Mouse (Mus musculus): Measurements from ENCODE around the gene Hmga1b. TPM values are rescaled to one million over a fixed set of nuclear protein-coding genes. Genes with fewer than 3 reads are reported as not detected.
A peak's percentile ranks its signal among the peaks of the same experiment; 100 is the strongest.
"Not testable (repeated sequence)": the region's sequence is repeated elsewhere in the genome, so short reads cannot be mapped to it uniquely, and the experiment has no call there.

Gene Hmga1b
- polyA plus RNA-seq, 1 experiment from 2014 or later, result 5.4 TPM

GRCm38 (mm10) chr11:120785145-120785544 is 22.6 kb downstream of the Hmga1b start:
- no peak overlapping the region for H3K27ac ChIP-seq (ENCODE audit: low read length)
- H3K27me3 ChIP-seq (ENCODE audit: control insufficient read depth, insufficient read depth, low read length), result no peaks in the 10 kb centered on the region
- ATAC-seq (ENCODE audit: insufficient number of reproducible peaks, insufficient read depth, low FRiP score, low read depth), result no peak
- peaks cover 39% of the 10 kb centered on the region for H3K36me3 ChIP-seq (ENCODE audit: control insufficient read depth, insufficient read depth, low read length)
- H3K9me3 ChIP-seq (ENCODE audit: control insufficient read depth, low read depth, low read length), result no peaks in the 10 kb centered on the region
- peak overlapping the region; percentile 93 for H3K4me2 ChIP-seq (replicated peaks; ENCODE audit: low read depth, low read length)
- peak overlapping the region; percentile 85 for H3K4me3 ChIP-seq (ENCODE audit: low read depth, low read length)
- WGBS, result 35% methylated on average over 9 of the region's 9 CpGs
- H3K9ac ChIP-seq (replicated peaks; ENCODE audit: low read depth, low read length), result peak overlapping the region; percentile 88
- H3K4me1 ChIP-seq (ENCODE audit: control insufficient read depth, insufficient read depth, low read length), result peaks cover 7% of the 10 kb centered on the region; the same call in 1 of the 2 replicates

- H3K4me2 ChIP-seq (replicated peaks; ENCODE audit: low read depth, low read length); H3K4me3 ChIP-seq (ENCODE audit: low read depth, low read length); H3K27ac ChIP-seq (ENCODE audit: low read length); ATAC-seq (ENCODE audit: insufficient number of reproducible peaks, insufficient read depth, low FRiP score, low read depth); H3K9me3 ChIP-seq (ENCODE audit: control insufficient read depth, low read depth, low read length); H3K4me1 ChIP-seq (ENCODE audit: control insufficient read depth, insufficient read depth, low read length); H3K9ac ChIP-seq (replicated peaks; ENCODE audit: low read depth, low read length); H3K27me3 ChIP-seq (ENCODE audit: control insufficient read depth, insufficient read depth, low read length): not testable (repeated sequence)
- H3K36me3 ChIP-seq (ENCODE audit: control insufficient read depth, insufficient read depth, low read length), result peaks cover 67% of the 10 kb centered on the region
- WGBS, result 89% methylated on average over 9 of the region's 10 CpGs
Observed at GRCm38 (mm10) chr11:120788460-120788859, 25.9 kb downstream of the Hmga1b start.

GRCm38 (mm10) chr11:120789355-120789754 is 26.8 kb downstream of the Hmga1b start:
- Histone ChIP-seq H3K36me3 (ENCODE audit: control insufficient read depth, insufficient read depth, low read length) (peaks cover 71% of the 10 kb centered on the region), H3K4me2 (replicated peaks; ENCODE audit: low read depth, low read length) (no peak overlapping the region), H3K9me3 (ENCODE audit: control insufficient read depth, low read depth, low read length) (no peaks in the 10 kb centered on the region), H3K9ac (replicated peaks; ENCODE audit: low read depth, low read length) (no peak overlapping the region), H3K4me1 (ENCODE audit: control insufficient read depth, insufficient read depth, low read length) (peaks cover 7% of the 10 kb centered on the region; the same call in 1 of the 2 replicates), H3K27ac (ENCODE audit: low read length) (no peak overlapping the region), H3K27me3 (ENCODE audit: control insufficient read depth, insufficient read depth, low read length) (no peaks in the 10 kb centered on the region), H3K4me3 (ENCODE audit: low read depth, low read length) (no peak overlapping the region)
- WGBS, result 75% methylated on average over 4 of the region's 4 CpGs
- ATAC-seq (ENCODE audit: insufficient number of reproducible peaks, insufficient read depth, low FRiP score, low read depth), result no peak

- Histone ChIP-seq H3K27me3 (ENCODE audit: control insufficient read depth, insufficient read depth, low read length) (no peaks in the 10 kb centered on the region), H3K9ac (replicated peaks; ENCODE audit: low read depth, low read length) (no peak overlapping the region), H3K9me3 (ENCODE audit: control insufficient read depth, low read depth, low read length) (no peaks in the 10 kb centered on the region), H3K4me3 (ENCODE audit: low read depth, low read length) (no peak overlapping the region), H3K36me3 (ENCODE audit: control insufficient read depth, insufficient read depth, low read length) (peaks cover 72% of the 10 kb centered on the region), H3K4me1 (ENCODE audit: control insufficient read depth, insufficient read depth, low read length) (peaks cover 10% of the 10 kb centered on the region; the same call in 1 of the 2 replicates), H3K4me2 (replicated peaks; ENCODE audit: low read depth, low read length) (no peak overlapping the region), H3K27ac (ENCODE audit: low read length) (no peak overlapping the region)
- WGBS, result 77% methylated on average over 3 of the region's 3 CpGs
- no peak for ATAC-seq (ENCODE audit: insufficient number of reproducible peaks, insufficient read depth, low FRiP score, low read depth)
Observed at GRCm38 (mm10) chr11:120789810-120790209, 27.2 kb downstream of the Hmga1b start.

- H3K27me3 ChIP-seq (ENCODE audit: control insufficient read depth, insufficient read depth, low read length), result no peaks in the 10 kb centered on the region
- H3K27ac ChIP-seq (ENCODE audit: low read length), result no peak overlapping the region
- H3K4me2 ChIP-seq (replicated peaks; ENCODE audit: low read depth, low read length), result no peak overlapping the region
- H3K4me3 ChIP-seq (ENCODE audit: low read depth, low read length), result no peak overlapping the region
- no peaks in the 10 kb centered on the region for H3K9me3 ChIP-seq (ENCODE audit: control insufficient read depth, low read depth, low read length)
- WGBS, result 96% methylated on average over 9 of the region's 9 CpGs
- peaks cover 11% of the 10 kb centered on the region for H3K4me1 ChIP-seq (ENCODE audit: control insufficient read depth, insufficient read depth, low read length)
- H3K36me3 ChIP-seq (ENCODE audit: control insufficient read depth, insufficient read depth, low read length), result peaks cover 57% of the 10 kb centered on the region
- no peak for ATAC-seq (ENCODE audit: insufficient number of reproducible peaks, insufficient read depth, low FRiP score, low read depth)
- H3K9ac ChIP-seq (replicated peaks; ENCODE audit: low read depth, low read length), result no peak overlapping the region
Observed at GRCm38 (mm10) chr11:120792652-120793051, 30.1 kb downstream of the Hmga1b start.

- Histone ChIP-seq H3K4me1 (ENCODE audit: control insufficient read depth, insufficient read depth, low read length) (peaks cover 17% of the 10 kb centered on the region), H3K27ac (ENCODE audit: low read length) (peak within 1 kb of the TSS; percentile 69), H3K9me3 (ENCODE audit: control insufficient read depth, low read depth, low read length) (no peaks in the 10 kb centered on the region), H3K36me3 (ENCODE audit: control insufficient read depth, insufficient read depth, low read length) (peaks cover 30% of the 10 kb centered on the region), H3K4me2 (replicated peaks; ENCODE audit: low read depth, low read length) (peak within 1 kb of the TSS; percentile 96), H3K27me3 (ENCODE audit: control insufficient read depth, insufficient read depth, low read length) (no peaks in the 10 kb centered on the region), H3K9ac (replicated peaks; ENCODE audit: low read depth, low read length) (peak within 1 kb of the TSS; percentile 95), H3K4me3 (ENCODE audit: low read depth, low read length) (peak within 1 kb of the TSS; percentile 100)
- 1% methylated on average over 59 of the region's 59 CpGs for WGBS
- ATAC-seq (ENCODE audit: insufficient number of reproducible peaks, insufficient read depth, low FRiP score, low read depth), result peak; percentile 85
Observed at GRCm38 (mm10) chr11:120795756-120796613, 33.4 kb downstream of the Hmga1b start, which contains the start of gene Dus1l. Dus1l (minus strand) TSS chr11:120796403.

- Histone ChIP-seq H3K27ac (ENCODE audit: low read length) (peak overlapping the region; percentile 69), H3K27me3 (ENCODE audit: control insufficient read depth, insufficient read depth, low read length) (no peaks in the 10 kb centered on the region), H3K9ac (replicated peaks; ENCODE audit: low read depth, low read length) (no peak overlapping the region), H3K36me3 (ENCODE audit: control insufficient read depth, insufficient read depth, low read length) (peaks cover 24% of the 10 kb centered on the region), H3K4me1 (ENCODE audit: control insufficient read depth, insufficient read depth, low read length) (peaks cover 17% of the 10 kb centered on the region), H3K4me3 (ENCODE audit: low read depth, low read length) (peak overlapping the region; percentile 100; the same call in 1 of the 2 replicates), H3K9me3 (ENCODE audit: control insufficient read depth, low read depth, low read length) (no peaks in the 10 kb centered on the region), H3K4me2 (replicated peaks; ENCODE audit: low read depth, low read length) (peak overlapping the region; percentile 31)
- 30% methylated on average over 8 of the region's 8 CpGs for WGBS
- ATAC-seq (ENCODE audit: insufficient number of reproducible peaks, insufficient read depth, low FRiP score, low read depth), result no peak
Observed at GRCm38 (mm10) chr11:120796614-120796946, 34.0 kb downstream of the Hmga1b start.

GRCm38 (mm10) chr11:120798244-120798643 is 35.6 kb downstream of the Hmga1b start:
- no peak overlapping the region for H3K27ac ChIP-seq (ENCODE audit: low read length)
- ATAC-seq (ENCODE audit: insufficient number of reproducible peaks, insufficient read depth, low FRiP score, low read depth), result no peak
- no peaks in the 10 kb centered on the region for H3K27me3 ChIP-seq (ENCODE audit: control insufficient read depth, insufficient read depth, low read length)
- no peak overlapping the region for H3K4me3 ChIP-seq (ENCODE audit: low read depth, low read length)
- H3K4me1 ChIP-seq (ENCODE audit: control insufficient read depth, insufficient read depth, low read length), result peaks cover 17% of the 10 kb centered on the region
- H3K9ac ChIP-seq (replicated peaks; ENCODE audit: low read depth, low read length), result no peak overlapping the region
- H3K36me3 ChIP-seq (ENCODE audit: control insufficient read depth, insufficient read depth, low read length), result peaks cover 8% of the 10 kb centered on the region; the same call in 1 of the 2 replicates
- WGBS, result 86% methylated on average over 3 of the region's 3 CpGs
- no peaks in the 10 kb centered on the region for H3K9me3 ChIP-seq (ENCODE audit: control insufficient read depth, low read depth, low read length)
- H3K4me2 ChIP-seq (replicated peaks; ENCODE audit: low read depth, low read length), result no peak overlapping the region
